Mouse (Mus musculus): ENCODE measurements around the gene Sept9.

DNA sequence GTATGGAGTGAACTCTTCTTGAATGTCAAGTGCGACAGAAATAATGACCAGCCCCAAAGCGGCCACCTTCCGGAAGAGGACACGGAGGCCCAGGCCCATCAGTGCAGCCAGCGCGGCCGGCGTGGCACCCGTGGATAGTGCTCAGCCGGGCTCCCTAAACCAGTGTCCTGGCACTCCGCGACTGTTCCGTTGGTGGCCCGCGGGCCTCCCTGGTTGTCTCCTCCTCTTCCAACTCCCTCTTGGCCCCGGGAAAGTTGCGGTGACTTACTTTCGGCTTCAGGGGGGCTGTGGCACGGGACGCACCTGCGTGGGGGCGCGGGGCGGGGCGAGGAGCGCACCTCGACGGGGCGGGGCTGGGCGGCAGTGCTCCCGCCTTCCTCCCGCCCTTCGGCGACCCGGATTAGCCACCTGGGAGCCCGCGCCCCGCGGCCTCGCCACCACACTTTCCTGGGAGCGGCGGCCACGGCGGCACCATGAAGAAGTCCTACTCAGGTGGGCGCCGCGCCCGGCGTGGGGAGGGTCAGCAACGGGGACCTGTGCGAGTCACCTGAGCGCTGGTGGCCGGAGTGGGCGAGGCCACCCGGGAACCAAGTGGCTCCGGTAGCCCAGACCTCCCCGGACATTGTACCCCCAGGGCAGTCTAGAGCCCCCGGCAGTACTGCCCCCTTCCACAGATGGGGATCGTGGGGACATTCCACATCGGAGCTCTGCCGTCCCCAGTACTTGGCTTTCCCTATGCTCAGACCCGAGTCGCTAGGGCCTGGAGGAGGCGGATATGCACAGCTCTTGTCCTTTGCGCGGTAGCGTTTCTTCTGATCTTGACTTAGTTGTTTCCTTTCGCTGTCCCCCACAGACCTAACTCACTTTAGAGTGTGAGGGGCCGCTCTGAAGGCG, at the start of gene Sept9:
- TF ChIP-seq POLR2A (IDR thresholded peaks at IDR 0.05; ENCODE audit: control insufficient read depth, low read depth, low read length) (no peak), CTCF (IDR thresholded peaks at IDR 0.05; ENCODE audit: control insufficient read depth, insufficient read depth, insufficient replicate concordance, low read depth, low read length) (no peak)
